Mouse (Mus musculus) brain, embryonic 14.5 days (tissue): ENCODE results near the gene 5830473C10Rik.

ENCODE experiments used
- CTCF ChIP-seq: fragments of 200-500 bp; IDR thresholded peaks from 2 replicates; pipeline ENCODE4 v1.5.1; 2012; ENCODE audit warnings: inconsistent platforms, mild to moderate bottlenecking, moderate library complexity, borderline replicate concordance; ENCODE audit not compliant: insufficient read depth, insufficient read length; ENCODE audit errors: extremely low read depth
- POLR2A ChIP-seq: fragments of 200-500 bp; IDR thresholded peaks from 2 replicates; pipeline ENCODE4 v1.6.1; 2012; ENCODE audit warnings: mild to moderate bottlenecking, inconsistent platforms, borderline replicate concordance; ENCODE audit not compliant: poor library complexity, insufficient read depth, insufficient read length, severe bottlenecking; ENCODE audit errors: extremely low read depth

DNA sequence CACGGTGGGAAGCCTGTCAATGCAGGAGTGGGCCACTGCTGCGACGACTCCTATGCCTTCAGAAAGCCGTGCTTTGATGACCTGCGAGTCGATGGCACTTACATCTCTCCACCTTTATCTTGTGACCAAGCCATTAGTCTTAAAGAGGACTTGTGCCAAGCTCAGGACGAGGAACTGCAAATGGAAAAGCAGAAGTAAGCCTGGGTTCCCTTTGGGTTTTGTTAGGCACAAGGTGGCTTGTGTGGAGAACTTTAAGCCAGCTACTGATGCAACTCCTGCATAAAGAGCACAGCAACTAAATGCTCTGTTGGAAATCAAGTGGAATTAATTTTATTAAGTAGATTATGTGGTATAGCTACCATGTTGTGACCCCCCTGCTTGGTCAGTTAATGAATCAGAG lies 23.9 kb downstream of the 5830473C10Rik start:
- TF ChIP-seq POLR2A (no peak), CTCF (no peak)
